Mouse (Mus musculus) lung, adult 2 months (tissue): ENCODE data around the gene Ugt2b38.

Experiments
- CTCF ChIP-seq: fragments of 200-500 bp; IDR thresholded peaks from 2 replicates; pipeline ENCODE4 v1.5.1; 2011; ENCODE audit warnings: mild to moderate bottlenecking, low read length, control low read depth; ENCODE audit not compliant: insufficient read depth
- POLR2A ChIP-seq: fragments of 200-500 bp; IDR thresholded peaks from 2 replicates; pipeline ENCODE4 v1.6.1; 2011; ENCODE audit warnings: low read depth, mild to moderate bottlenecking, control low read depth, low read length, borderline replicate concordance; ENCODE audit errors: extremely low read depth

- TF ChIP-seq POLR2A (no peak), CTCF (no peak)
These were observed 48.1 kb downstream of the Ugt2b38 start for GRCm38 (mm10) chr5:87375874-87376383.
